Mouse (Mus musculus) ES-E14 (cell line): Measurements from ENCODE around the gene Tmem108. TPM values are rescaled to one million over a fixed set of nuclear protein-coding genes. Genes with fewer than 3 reads are reported as not detected.

Experiments
- DNase-seq: peaks from one replicate; pipeline ENCODE4 v3.0.0-alpha.2; 2013; ENCODE audit warnings: low read depth, low spot score
- H3K27ac ChIP-seq: 2 replicates; pipeline ENCODE4 v1.5.1; 2012; ENCODE audit warnings: low read depth, mild to moderate bottlenecking, low read length, moderate library complexity, mixed read lengths; ENCODE audit not compliant: poor library complexity, insufficient read depth, severe bottlenecking
- H3K36me3 ChIP-seq: 2 replicates; pipeline ENCODE4 v1.6.1; 2012; ENCODE audit warnings: mild to moderate bottlenecking, low read length, moderate library complexity, mixed read lengths; ENCODE audit not compliant: control insufficient read depth, poor library complexity, insufficient read depth, severe bottlenecking
- H3K4me1 ChIP-seq, 2 experiments: fragments of 150-350 bp in 1 of 2; sonication (generic) in 1 of 2; 2 replicates each; pipeline ENCODE4 v1.6.1; 2012; ENCODE audit warnings: low read length in 2 of 2, mild to moderate bottlenecking in 1 of 2, mixed read lengths in 1 of 2; ENCODE audit not compliant: control insufficient read depth in 2 of 2, insufficient read depth in 2 of 2, poor library complexity in 1 of 2
- H3K4me3 ChIP-seq, 2 experiments: fragments of 150-350 bp in 1 of 2; sonication (generic) in 1 of 2; 2 replicates each; pipeline ENCODE4 v1.5.1; 2012; ENCODE audit warnings: low read length in 2 of 2, low read depth in 1 of 2, mild to moderate bottlenecking in 1 of 2, mixed read lengths in 1 of 2; ENCODE audit not compliant: insufficient read depth in 1 of 2, poor library complexity in 1 of 2, severe bottlenecking in 1 of 2
- H3K9ac ChIP-seq: 2 replicates; pipeline ENCODE4 v1.6.1; 2012; ENCODE audit warnings: low read depth, mild to moderate bottlenecking, low read length, mixed read lengths; ENCODE audit not compliant: poor library complexity, insufficient read depth, severe bottlenecking
- H3K9me3 ChIP-seq: fragments of 150-350 bp; sonication (generic); 2 replicates; pipeline ENCODE4 v1.6.1; 2012; ENCODE audit warnings: low read depth, mild to moderate bottlenecking, low read length; ENCODE audit not compliant: control insufficient read depth, insufficient read depth
- CHD2 ChIP-seq: IDR thresholded peaks from 2 replicates; pipeline ENCODE4 v1.6.1; 2014; ENCODE audit warnings: mild to moderate bottlenecking, low read depth, low read length, inconsistent platforms
- HCFC1 ChIP-seq: IDR thresholded peaks from 2 replicates; pipeline ENCODE4 v1.6.1; 2012; ENCODE audit warnings: low read length, inconsistent platforms, borderline replicate concordance; ENCODE audit not compliant: insufficient read depth
- MAFK ChIP-seq: IDR thresholded peaks from 2 replicates; pipeline ENCODE4 v1.6.1; 2014; ENCODE audit warnings: mild to moderate bottlenecking, low read depth, low read length, inconsistent platforms; ENCODE audit not compliant: insufficient read depth
- ZC3H11A ChIP-seq: IDR thresholded peaks from 2 replicates; pipeline ENCODE4 v1.6.1; 2012; ENCODE audit warnings: low read depth, mild to moderate bottlenecking, inconsistent platforms, low read length, borderline replicate concordance
- ZNF384 ChIP-seq: IDR thresholded peaks from 2 replicates; pipeline ENCODE4 v1.6.1; 2012; ENCODE audit warnings: low read depth, low read length, inconsistent platforms
- in situ Hi-C, 2 experiments: fragments of 600-800 bp; cut with MboI; formaldehyde crosslinking; loops; one replicate each; pipeline ENCODE4 v1.15.1; 2025; ENCODE audit warnings: low sequenced_read_pairs in 2 of 2, inconsistent platforms in 1 of 2; ENCODE audit not compliant: unreplicated experiment in 2 of 2
- total RNA-seq: library from RNA; depleted of rRNA; stranded (reverse); fragments of 300-350 nt; gene quantifications from 2 replicates; pipeline ENCODE4 v1.2.3, GENCODE M21; 2012

The Tmem108 gene
- total RNA-seq, 1 experiment = 3.1 TPM

DNA sequence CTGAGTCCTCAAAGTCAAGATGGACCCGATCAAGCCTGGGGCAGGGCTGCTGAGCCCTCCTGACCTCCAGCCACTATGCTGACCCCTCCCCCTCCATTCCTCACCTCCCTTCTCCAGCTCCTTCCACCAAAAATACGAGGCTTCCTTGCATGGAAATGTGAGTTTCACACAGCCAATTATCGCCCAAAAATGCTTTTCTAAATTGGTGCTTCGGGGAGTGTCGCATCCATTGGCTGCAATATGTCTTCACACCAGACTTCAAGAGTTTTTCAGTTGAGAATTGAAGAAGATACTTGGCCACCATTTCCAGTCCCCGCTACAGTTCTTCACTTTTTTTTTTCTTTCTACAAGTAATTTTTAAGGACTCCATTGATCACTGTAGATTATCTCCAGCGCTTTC lies 19.8 kb upstream of the Tmem108 start:
- H3K4me3 ChIP-seq = no peak overlapping the region
- in situ Hi-C loops = no loop called here
- no peak for DNase-seq
- H3K9ac ChIP-seq = no peak overlapping the region
- H3K27ac ChIP-seq = no peak overlapping the region
- H3K36me3 ChIP-seq = no peaks in the 10 kb centered on the region
- H3K4me1 ChIP-seq = no peaks in the 10 kb centered on the region
- TF ChIP-seq HCFC1 = no peak
- no peak for TF ChIP-seq CHD2
- TF ChIP-seq ZC3H11A = no peak
- TF ChIP-seq MAFK = no peak
- TF ChIP-seq ZNF384 = no peak
- H3K9me3 ChIP-seq = no peaks in the 10 kb centered on the region

- TF ChIP-seq ZNF384 (no peak), ZC3H11A (no peak), MAFK (no peak), CHD2 (no peak), HCFC1 (no peak)
- no peaks in the 10 kb centered on the region for H3K36me3 ChIP-seq
- DNase-seq = no peak
Observed at GRCm38 (mm10) chr9:103780598-103780997, 19.0 kb upstream of the Tmem108 start.

DNA sequence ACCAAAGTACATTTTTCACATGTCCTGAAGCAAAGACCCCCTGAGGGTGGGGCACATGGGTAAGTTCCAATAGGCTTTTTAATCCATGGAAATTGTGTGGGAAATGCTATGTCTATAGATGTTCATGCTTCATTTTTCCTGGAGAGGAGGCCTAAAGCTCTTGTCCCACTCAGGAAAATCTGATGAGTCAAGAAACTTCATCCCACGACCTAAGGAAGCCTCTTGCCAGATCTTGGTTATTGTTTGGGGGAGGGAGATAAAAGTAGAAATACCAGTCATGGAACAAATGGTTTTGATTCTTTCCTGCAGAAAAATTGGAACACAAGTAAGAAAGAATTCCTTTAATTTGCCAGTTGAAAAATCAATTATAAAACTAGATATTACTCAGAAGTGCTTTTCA lies 16.5 kb upstream of the Tmem108 start:
- H3K36me3 ChIP-seq = no peaks in the 10 kb centered on the region
- no peak overlapping the region for H3K4me3 ChIP-seq
- no peaks in the 10 kb centered on the region for H3K4me1 ChIP-seq
- DNase-seq = no peak
- in situ Hi-C loops = no loop called here
- H3K9me3 ChIP-seq = no peaks in the 10 kb centered on the region
- H3K27ac ChIP-seq = no peak overlapping the region
- H3K9ac ChIP-seq = no peak overlapping the region
- no peak for TF ChIP-seq ZNF384
- no peak for TF ChIP-seq ZC3H11A
- TF ChIP-seq MAFK = no peak
- TF ChIP-seq CHD2 = no peak
- no peak for TF ChIP-seq HCFC1

More at GRCm38 (mm10) chr9:103780598-103780997, 19.0 kb upstream of the Tmem108 start:
- Histone ChIP-seq H3K9me3 (no peaks in the 10 kb centered on the region), H3K4me1 (no peaks in the 10 kb centered on the region), H3K9ac (no peak overlapping the region), H3K27ac (no peak overlapping the region), H3K4me3 (no peak overlapping the region)
- in situ Hi-C loops = no loop called here

GRCm38 (mm10) chr9:103761151-103761571 lies 476 bp downstream of the Tmem108 start:
- no peaks in the 10 kb centered on the region for H3K36me3 ChIP-seq
- peak overlapping the region; percentile 76 to 85 for H3K4me3 ChIP-seq
- peak overlapping the region; percentile 65 for H3K9ac ChIP-seq
- H3K9me3 ChIP-seq = no peaks in the 10 kb centered on the region
- DNase-seq = no peak
- TF ChIP-seq CHD2 (no peak), HCFC1 (no peak), ZC3H11A (no peak), ZNF384 (no peak), MAFK (no peak)
- H3K4me1 ChIP-seq = peaks cover 0 to 2% of the 10 kb centered on the region in 2 experiments; a peak in 1 of 4 replicates
- H3K27ac ChIP-seq = no peak overlapping the region
- in situ Hi-C loops = loop anchor here in 1 of 2 experiments (25.0 kb wide), 1 partner anchor 274 kb away; the partner anchor contains the start of gene Bfsp2

GRCm38 (mm10) chr9:103760356-103760755 lies 1.3 kb downstream of the Tmem108 start:
- DNase-seq = no peak
- TF ChIP-seq ZC3H11A = no peak
- TF ChIP-seq MAFK = no peak
- no peak for TF ChIP-seq HCFC1
- TF ChIP-seq ZNF384 = no peak
- TF ChIP-seq CHD2 = no peak
- in situ Hi-C loops = loop anchor here in 1 of 2 experiments (25.0 kb wide), 1 partner anchor 273 kb away; the partner anchor contains the start of gene Bfsp2
- Histone ChIP-seq H3K9me3 (no peaks in the 10 kb centered on the region), H3K4me3 (no peak overlapping the region), H3K27ac (no peak overlapping the region), H3K4me1 (peaks cover 0 to 2% of the 10 kb centered on the region in 2 experiments; a peak in 1 of 4 replicates), H3K36me3 (no peaks in the 10 kb centered on the region), H3K9ac (no peak overlapping the region)
